Mouse (Mus musculus) liver, embryonic 14.5 days (tissue): ENCODE measurements around the gene Gkn2. TPM values are rescaled to one million over a fixed set of nuclear protein-coding genes. Genes with fewer than 3 reads are reported as not detected.

Experiments used
- ATAC-seq: fragments of 200-750 bp; cut with Nextera tagmentation; 2 replicates; pipeline ENCODE4 v1.8.0; 2017; ENCODE audit warnings: moderate number of reproducible peaks, mild to moderate bottlenecking, moderate library complexity; ENCODE audit not compliant: insufficient read depth
- DNase-seq, 3 experiments: peaks; one replicate each; pipeline ENCODE4 v3.0.0-alpha.2; 2012 to 2013; ENCODE audit warnings: low read depth in 3 of 3, low spot score in 3 of 3
- H3K27ac ChIP-seq: fragments of 300-500 bp; sonication (generic); 2 replicates; pipeline ENCODE4 v1.5.1; 2014; ENCODE audit warnings: moderate library complexity, mild to moderate bottlenecking, control low read depth, inconsistent platforms
- H3K27me3 ChIP-seq: fragments of 300-500 bp; sonication (generic); 2 replicates; pipeline ENCODE4 v1.6.1; 2014; ENCODE audit warnings: mild to moderate bottlenecking, low read length, moderate library complexity; ENCODE audit not compliant: control insufficient read depth, insufficient read depth
- H3K36me3 ChIP-seq: fragments of 300-500 bp; sonication (generic); replicated peaks from 2 replicates; pipeline ENCODE4 v1.6.1; 2014; ENCODE audit warnings: low read depth; ENCODE audit not compliant: control insufficient read depth, insufficient read depth
- H3K4me1 ChIP-seq, 2 experiments: fragments of 200-500 bp in 1 of 2; fragments of 300-500 bp in 1 of 2; sonication (generic) in 1 of 2; replicated peaks; 2 replicates each; pipeline ENCODE4 v1.6.1; 2012 to 2014; ENCODE audit warnings: antibody characterized with exemption in 1 of 2, inconsistent platforms in 1 of 2, low read length in 1 of 2; ENCODE audit not compliant: control insufficient read depth in 2 of 2, insufficient read depth in 2 of 2
- H3K4me2 ChIP-seq: fragments of 300-500 bp; sonication (generic); 2 replicates; pipeline ENCODE4 v1.6.1; 2014; ENCODE audit warnings: low read depth, mild to moderate bottlenecking, control low read depth, moderate library complexity
- H3K4me3 ChIP-seq, 2 experiments: fragments of 200-500 bp in 1 of 2; fragments of 300-500 bp in 1 of 2; sonication (generic) in 1 of 2; 2 replicates each; pipeline ENCODE4 v1.5.1; 2012 to 2014; ENCODE audit warnings: low read depth in 2 of 2, low read length in 2 of 2, mild to moderate bottlenecking in 2 of 2, control low read depth in 1 of 2, inconsistent platforms in 1 of 2, moderate library complexity in 1 of 2; ENCODE audit not compliant: insufficient read depth in 1 of 2
- H3K9ac ChIP-seq: fragments of 300-500 bp; sonication (generic); replicated peaks from 2 replicates; pipeline ENCODE4 v1.6.1; 2014; ENCODE audit warnings: mild to moderate bottlenecking, control low read depth, moderate library complexity
- H3K9me3 ChIP-seq: fragments of 300-500 bp; sonication (generic); 2 replicates; pipeline ENCODE4 v1.6.1; 2016; ENCODE audit warnings: low read length, mixed read lengths; ENCODE audit not compliant: control insufficient read depth
- CTCF ChIP-seq: IDR thresholded peaks from 2 replicates; pipeline ENCODE4 v1.5.1; 2016; ENCODE audit warnings: antibody characterized with exemption, low read depth, control low read depth
- EP300 ChIP-seq: IDR thresholded peaks from 2 replicates; pipeline ENCODE4 v1.6.1; 2016; ENCODE audit warnings: antibody characterized with exemption, low read depth
- WGBS: fragments of 180-500 bp; shearing (Covaris S2); extraction: QIAGEN DNeasy Blood & Tissue Kit; methylation state at CpG from one replicate; pipeline ENCODE4 v1.1.7; 2014; ENCODE audit not compliant: insufficient replicate concordance; 5-methylcytosine and 5-hydroxymethylcytosine counted together
- polyA plus RNA-seq, 2 experiments: library from polyadenylated mRNA; depleted of rRNA in 1 of 2; stranded (reverse) in 1 of 2; unstranded in 1 of 2; fragments of >200 nt; fragmentation: Nextera tagmentation in 1 of 2; extraction: Ambion mirVana in 1 of 2; gene quantifications; 2 replicates each; pipeline versions ENCODE4 v1.2.1 to v1.2.3; 2012 to 2014

The Gkn2 gene
- polyA plus RNA-seq, 2 experiments, result not detected

GRCm38 (mm10) chr6:87399886-87400566, 26.9 kb downstream of the Gkn2 start:
- ATAC-seq, result no peak
- DNase-seq, result no peak
- Histone ChIP-seq H3K4me1 (peaks cover 0 to 14% of the 10 kb centered on the region in 2 experiments; a peak in 2 of 4 replicates), H3K4me3 (no peak overlapping the region), H3K9ac (no peak overlapping the region), H3K36me3 (no peaks in the 10 kb centered on the region), H3K27ac (no peak overlapping the region), H3K9me3 (no peaks in the 10 kb centered on the region), H3K27me3 (no peaks in the 10 kb centered on the region), H3K4me2 (no peak overlapping the region)
- no peak for TF ChIP-seq EP300
- no peak for TF ChIP-seq CTCF
- 15% methylated on average over 4 of the region's 4 CpGs for WGBS

- H3K4me2 ChIP-seq, result no peak overlapping the region
- ATAC-seq, result no peak
- no peak overlapping the region for H3K4me3 ChIP-seq
Measured at GRCm38 (mm10) chr6:87401456-87401855, 28.3 kb downstream of the Gkn2 start.

GRCm38 (mm10) chr6:87412011-87412410, 38.9 kb downstream of the Gkn2 start:
- H3K4me1 ChIP-seq, result no peaks in the 10 kb centered on the region
- 32% methylated on average over 3 of the region's 3 CpGs for WGBS
- no peak overlapping the region for H3K4me2 ChIP-seq
- ATAC-seq, result no peak
- TF ChIP-seq CTCF, result no peak
- no peak for TF ChIP-seq EP300
- H3K9ac ChIP-seq, result no peak overlapping the region
- no peaks in the 10 kb centered on the region for H3K9me3 ChIP-seq
- no peak for DNase-seq
- H3K36me3 ChIP-seq, result no peaks in the 10 kb centered on the region
- no peak overlapping the region for H3K27ac ChIP-seq
- no peak overlapping the region for H3K4me3 ChIP-seq
- H3K27me3 ChIP-seq, result no peaks in the 10 kb centered on the region

More at GRCm38 (mm10) chr6:87401456-87401855, 28.3 kb downstream of the Gkn2 start:
- 55% methylated on average over 6 of the region's 6 CpGs for WGBS
- Histone ChIP-seq H3K36me3 (no peaks in the 10 kb centered on the region), H3K9ac (no peak overlapping the region), H3K4me1 (peaks cover 0 to 14% of the 10 kb centered on the region in 2 experiments; a peak in 2 of 4 replicates), H3K27ac (no peak overlapping the region), H3K9me3 (no peaks in the 10 kb centered on the region), H3K27me3 (no peaks in the 10 kb centered on the region)
- DNase-seq, result no peak
- TF ChIP-seq CTCF (no peak), EP300 (no peak)

GRCm38 (mm10) chr6:87422304-87422703, 49.1 kb downstream of the Gkn2 start:
- no peak overlapping the region for H3K9ac ChIP-seq
- H3K9me3 ChIP-seq, result no peaks in the 10 kb centered on the region
- no peak for DNase-seq
- H3K4me1 ChIP-seq, result peaks cover 0 to 3% of the 10 kb centered on the region in 2 experiments; a peak in 1 of 4 replicates
- 51% methylated on average over 7 of the region's 7 CpGs for WGBS
- no peaks in the 10 kb centered on the region for H3K36me3 ChIP-seq
- no peak overlapping the region for H3K27ac ChIP-seq
- no peak overlapping the region for H3K4me3 ChIP-seq
- no peaks in the 10 kb centered on the region for H3K27me3 ChIP-seq
- ATAC-seq, result no peak
- TF ChIP-seq CTCF (no peak), EP300 (no peak)
- no peak overlapping the region for H3K4me2 ChIP-seq

- Histone ChIP-seq H3K4me2 (no peak overlapping the region), H3K27ac (no peak overlapping the region), H3K9ac (no peak overlapping the region), H3K4me3 (no peak overlapping the region), H3K4me1 (peaks cover 0 to 3% of the 10 kb centered on the region in 2 experiments; a peak in 1 of 4 replicates), H3K36me3 (no peaks in the 10 kb centered on the region), H3K27me3 (no peaks in the 10 kb centered on the region), H3K9me3 (no peaks in the 10 kb centered on the region)
- peak in 1 of 3 experiments; percentile 26 for DNase-seq
- no peak for TF ChIP-seq CTCF
- no peak for TF ChIP-seq EP300
- WGBS, result 39% methylated on average over 19 of the region's 19 CpGs
- no peak for ATAC-seq
Measured at GRCm38 (mm10) chr6:87424037-87424816, 51.1 kb downstream of the Gkn2 start.
